Mouse (Mus musculus) myocyte (in vitro differentiated cells): Measurements from ENCODE around the gene Wfdc6a. TPM values are rescaled to one million over a fixed set of nuclear protein-coding genes. Genes with fewer than 3 reads are reported as not detected.

Source experiments
- H3K27me3 ChIP-seq: one replicate; pipeline ENCODE4 v1.6.1; 2011; ENCODE audit not compliant: control insufficient read depth, insufficient read depth, insufficient read length
- H3K36me3 ChIP-seq: one replicate; pipeline ENCODE4 v1.6.1; 2011; ENCODE audit not compliant: control insufficient read depth, insufficient read depth
- H3K4me2 ChIP-seq: one replicate; pipeline ENCODE4 v1.6.1; 2011; ENCODE audit warnings: low read depth, control low read depth
- H3K4me3 ChIP-seq: one replicate; pipeline ENCODE4 v1.5.1; 2011; ENCODE audit warnings: mild to moderate bottlenecking, control low read depth, moderate library complexity
- H3K79me2 ChIP-seq: one replicate; pipeline ENCODE4 v1.6.1; 2011; ENCODE audit not compliant: control insufficient read depth, insufficient read depth
- H3ac ChIP-seq: one replicate; pipeline ENCODE4 v1.6.1; 2011; ENCODE audit not compliant: control insufficient read depth, insufficient read length
- CEBPB ChIP-seq: IDR thresholded peaks from 2 replicates; pipeline ENCODE4 v1.6.1; 2011; ENCODE audit warnings: mild to moderate bottlenecking, moderate library complexity; ENCODE audit not compliant: poor library complexity, insufficient read depth, severe bottlenecking
- E2F4 ChIP-seq: IDR thresholded peaks from one replicate; pipeline ENCODE4 v1.6.1; 2011; ENCODE audit warnings: mild to moderate bottlenecking, control low read depth, moderate library complexity; ENCODE audit not compliant: insufficient read depth
- MAX ChIP-seq: IDR thresholded peaks from one replicate; pipeline ENCODE4 v1.6.1; 2011; ENCODE audit warnings: low read depth, mild to moderate bottlenecking, control low read depth
- MYOD1 ChIP-seq, 3 experiments: IDR thresholded peaks; one replicate each; pipeline ENCODE4 v1.6.1; 2011; ENCODE audit warnings: control low read depth in 2 of 3, low read depth in 2 of 3, mild to moderate bottlenecking in 2 of 3, moderate library complexity in 1 of 3; ENCODE audit not compliant: insufficient read length in 2 of 3, control insufficient read depth in 1 of 3
- MYOG ChIP-seq, 3 experiments: IDR thresholded peaks; one replicate each; pipeline ENCODE4 v1.6.1; 2011; ENCODE audit warnings: control low read depth in 2 of 3, low read depth in 2 of 3, mild to moderate bottlenecking in 2 of 3; ENCODE audit not compliant: insufficient read length in 2 of 3, control insufficient read depth in 1 of 3, insufficient read depth in 1 of 3
- POLR2A ChIP-seq: IDR thresholded peaks from one replicate; pipeline ENCODE4 v1.6.1; 2011; ENCODE audit warnings: low read depth, mild to moderate bottlenecking, control low read depth, moderate library complexity; ENCODE audit not compliant: insufficient read length
- POLR2AphosphoS2 ChIP-seq: IDR thresholded peaks from one replicate; pipeline ENCODE4 v1.6.1; 2011; ENCODE audit warnings: low read depth, control low read depth; ENCODE audit not compliant: insufficient read length
- REST ChIP-seq: IDR thresholded peaks from one replicate; pipeline ENCODE4 v1.6.1; 2011; ENCODE audit warnings: mild to moderate bottlenecking, control low read depth, moderate library complexity; ENCODE audit not compliant: insufficient read depth, insufficient read length
- SRF ChIP-seq: IDR thresholded peaks from one replicate; pipeline ENCODE4 v1.6.1; 2011; ENCODE audit warnings: low read depth; ENCODE audit not compliant: control insufficient read depth, insufficient read length
- TCF12 ChIP-seq: IDR thresholded peaks from one replicate; pipeline ENCODE4 v1.6.1; 2011; ENCODE audit warnings: mild to moderate bottlenecking, control low read depth; ENCODE audit not compliant: poor library complexity, insufficient read depth, severe bottlenecking
- TCF3 ChIP-seq: IDR thresholded peaks from one replicate; pipeline ENCODE4 v1.6.1; 2011; ENCODE audit warnings: low read depth, control low read depth; ENCODE audit not compliant: insufficient read length
- USF1 ChIP-seq: IDR thresholded peaks from one replicate; pipeline ENCODE4 v1.6.1; 2011; ENCODE audit warnings: low read depth, mild to moderate bottlenecking, control low read depth, moderate library complexity
- polyA plus RNA-seq: library from polyadenylated mRNA; unstranded; fragments of >200 nt; fragmentation: generic; extraction: Trizol; gene quantifications from one replicate; pipeline ENCODE4 v1.2.1, GENCODE M21; 2012; ENCODE audit warnings: missing spikeins

The Wfdc6a gene
- polyA plus RNA-seq, 1 experiment: not detected

GRCm38 (mm10) chr2:164540652-164541427 lies 44.4 kb downstream of the Wfdc6a start:
- Histone ChIP-seq H3K36me3 (no peaks in the 10 kb centered on the region), H3ac (no peak overlapping the region), H3K27me3 (peaks cover 47% of the 10 kb centered on the region), H3K4me2 (no peak overlapping the region), H3K4me3 (no peak overlapping the region), H3K79me2 (no peaks in the 10 kb centered on the region)
- no peak for TF ChIP-seq CEBPB
- no peak for TF ChIP-seq MYOG (IDR thresholded peaks at IDR 0.05; ENCODE audit: control insufficient read depth in 1 of 3, insufficient read depth in 1 of 3, insufficient read length in 2 of 3, low read depth in 2 of 3)
- no peak for TF ChIP-seq USF1
- TF ChIP-seq E2F4: no peak
- TF ChIP-seq POLR2AphosphoS2: no peak
- TF ChIP-seq POLR2A: no peak
- TF ChIP-seq TCF3: no peak

- H3K27me3 ChIP-seq: peaks cover 36% of the 10 kb centered on the region
- no peak overlapping the region for H3ac ChIP-seq
- H3K4me2 ChIP-seq: no peak overlapping the region
- H3K79me2 ChIP-seq: no peaks in the 10 kb centered on the region
- no peaks in the 10 kb centered on the region for H3K36me3 ChIP-seq
- TF ChIP-seq POLR2AphosphoS2 (no peak), USF1 (no peak), E2F4 (no peak), REST (no peak), POLR2A (no peak), MAX (no peak), MYOD1 (IDR thresholded peaks at IDR 0.05; ENCODE audit: control insufficient read depth in 1 of 3, insufficient read length in 2 of 3, low read depth in 2 of 3) (no peak), TCF12 (no peak), TCF3 (no peak), MYOG (IDR thresholded peaks at IDR 0.05; ENCODE audit: control insufficient read depth in 1 of 3, insufficient read depth in 1 of 3, insufficient read length in 2 of 3, low read depth in 2 of 3) (no peak), CEBPB (no peak), SRF (no peak)
- H3K4me3 ChIP-seq: no peak overlapping the region
These were observed 48.2 kb downstream of the Wfdc6a start for GRCm38 (mm10) chr2:164537003-164537402.

- no peak overlapping the region for H3K4me3 ChIP-seq
- no peaks in the 10 kb centered on the region for H3K79me2 ChIP-seq
- H3ac ChIP-seq: no peak overlapping the region
- no peaks in the 10 kb centered on the region for H3K36me3 ChIP-seq
- TF ChIP-seq TCF12 (no peak), MYOG (IDR thresholded peaks at IDR 0.05; ENCODE audit: control insufficient read depth in 1 of 3, insufficient read depth in 1 of 3, insufficient read length in 2 of 3, low read depth in 2 of 3) (no peak), E2F4 (no peak), POLR2AphosphoS2 (no peak), TCF3 (no peak), CEBPB (no peak), USF1 (no peak), MYOD1 (IDR thresholded peaks at IDR 0.05; ENCODE audit: control insufficient read depth in 1 of 3, insufficient read length in 2 of 3, low read depth in 2 of 3) (no peak), REST (no peak), POLR2A (no peak)
- no peak overlapping the region for H3K4me2 ChIP-seq
- peaks cover 22% of the 10 kb centered on the region for H3K27me3 ChIP-seq
These were observed 50.9 kb downstream of the Wfdc6a start for GRCm38 (mm10) chr2:164534315-164534714.

GRCm38 (mm10) chr2:164531169-164531568 lies 54.1 kb downstream of the Wfdc6a start:
- TF ChIP-seq TCF3 (no peak), TCF12 (no peak)
- no peaks in the 10 kb centered on the region for H3K79me2 ChIP-seq
- H3K36me3 ChIP-seq: no peaks in the 10 kb centered on the region
- H3K4me3 ChIP-seq: no peak overlapping the region
- H3K27me3 ChIP-seq: peaks cover 5% of the 10 kb centered on the region
- peak overlapping the region; percentile 19 for H3K4me2 ChIP-seq
- no peak overlapping the region for H3ac ChIP-seq

Other genes starting within 250 kb of the Wfdc6a start
- gene Slpi, start 196.4 kb downstream of the Wfdc6a start, polyA plus RNA-seq: 9.4 TPM
- 0.06 TPM for gene Rbpjl, start 182.3 kb downstream of the Wfdc6a start, polyA plus RNA-seq
- 0.01 TPM for gene Matn4, start 180.3 kb downstream of the Wfdc6a start, polyA plus RNA-seq
- gene Sdc4, start 141.6 kb downstream of the Wfdc6a start, polyA plus RNA-seq: 52.4 TPM
- gene Sys1, start 128.5 kb downstream of the Wfdc6a start, polyA plus RNA-seq: 47.6 TPM
- gene Gm20458, start 124.5 kb downstream of the Wfdc6a start, polyA plus RNA-seq: 31.6 TPM
- gene Trp53tg5, start 111.7 kb downstream of the Wfdc6a start, polyA plus RNA-seq: not detected
- gene Dbndd2, start 99.3 kb downstream of the Wfdc6a start, polyA plus RNA-seq: 16.4 TPM
- gene Pigt, start 87.9 kb downstream of the Wfdc6a start, polyA plus RNA-seq: 79.2 TPM
- not detected for gene Wfdc2, start 23.0 kb downstream of the Wfdc6a start, polyA plus RNA-seq
- gene Spint3, start 12.0 kb downstream of the Wfdc6a start, polyA plus RNA-seq: not detected
- gene Eppin, start 8.1 kb upstream of the Wfdc6a start, polyA plus RNA-seq: not detected
- not detected for gene Wfdc6b, start 28.1 kb upstream of the Wfdc6a start, polyA plus RNA-seq
- gene Wfdc8, start 28.2 kb upstream of the Wfdc6a start, polyA plus RNA-seq: not detected
- gene Wfdc16, start 53.3 kb upstream of the Wfdc6a start, polyA plus RNA-seq: not detected
- not detected for gene Wfdc10, start 70.6 kb upstream of the Wfdc6a start, polyA plus RNA-seq
- not detected for gene Wfdc9, start 71.1 kb upstream of the Wfdc6a start, polyA plus RNA-seq
- gene Wfdc11, start 88.6 kb upstream of the Wfdc6a start, polyA plus RNA-seq: not detected
- 0.04 TPM for gene Wfdc13, start 99.7 kb upstream of the Wfdc6a start, polyA plus RNA-seq
- gene Spint4, start 113.1 kb upstream of the Wfdc6a start, polyA plus RNA-seq: not detected
- gene Spint5, start 129.9 kb upstream of the Wfdc6a start, polyA plus RNA-seq: not detected
- 0.41 TPM for gene Wfdc3, start 160.5 kb upstream of the Wfdc6a start, polyA plus RNA-seq
- gene Dnttip1, start 160.5 kb upstream of the Wfdc6a start, polyA plus RNA-seq: 63.0 TPM
- gene Ube2c, start 184.5 kb upstream of the Wfdc6a start, polyA plus RNA-seq: 103 TPM
- gene Tnnc2, start 194.5 kb upstream of the Wfdc6a start, polyA plus RNA-seq: 3,985 TPM
- 29.5 TPM for gene Snx21, start 200.4 kb upstream of the Wfdc6a start, polyA plus RNA-seq
- gene Acot8, start 219.4 kb upstream of the Wfdc6a start, polyA plus RNA-seq: 24.5 TPM
- 3.3 TPM for gene Zswim3, start 219.7 kb upstream of the Wfdc6a start, polyA plus RNA-seq
- 13.3 TPM for gene Zswim1, start 237.2 kb upstream of the Wfdc6a start, polyA plus RNA-seq
- gene Spata25, start 243.1 kb upstream of the Wfdc6a start, polyA plus RNA-seq: 0.40 TPM
- 202 TPM for gene Ctsa, start 247.4 kb upstream of the Wfdc6a start, polyA plus RNA-seq
- 23.5 TPM for gene Neurl2, start 248.0 kb upstream of the Wfdc6a start, polyA plus RNA-seq